Mouse (Mus musculus) embryonic fibroblast, embryonic 13.5 days (primary cell): ENCODE measurements around the gene Vcpkmt. TPM values are rescaled to one million over a fixed set of nuclear protein-coding genes. Genes with fewer than 3 reads are reported as not detected.

Experiments
- H3K27ac ChIP-seq: 2 replicates; pipeline ENCODE4 v1.5.1; 2012; ENCODE audit warnings: low read length, control low read depth, inconsistent platforms; ENCODE audit not compliant: insufficient read depth
- H3K4me1 ChIP-seq: 2 replicates; pipeline ENCODE4 v1.6.1; 2011; ENCODE audit warnings: low read length; ENCODE audit not compliant: control insufficient read depth, insufficient read depth
- H3K4me3 ChIP-seq: 2 replicates; pipeline ENCODE4 v1.5.1; 2011; ENCODE audit warnings: mild to moderate bottlenecking, control low read depth, low read length; ENCODE audit not compliant: insufficient read depth
- CTCF ChIP-seq: IDR thresholded peaks from 2 replicates; pipeline ENCODE4 v1.5.1; 2011; ENCODE audit warnings: mild to moderate bottlenecking, control low read depth, low read length, moderate library complexity, borderline replicate concordance; ENCODE audit not compliant: insufficient read depth
- POLR2A ChIP-seq: IDR thresholded peaks from 2 replicates; pipeline ENCODE4 v1.6.1; 2011; ENCODE audit warnings: low read depth, mild to moderate bottlenecking, control low read depth, low read length, moderate library complexity
- polyA plus RNA-seq: library from polyadenylated mRNA; stranded (reverse); fragments of >200 nt; gene quantifications from 2 replicates; pipeline ENCODE4 v1.2.4, GENCODE M21; 2011; ENCODE audit warnings: low read depth; ENCODE audit not compliant: missing spikeins, insufficient read length

The Vcpkmt gene
- polyA plus RNA-seq, 1 experiment = 14.5 TPM

- peaks cover 23% of the 10 kb centered on the region for H3K4me1 ChIP-seq
Observed at GRCm38 (mm10) chr12:69539353-69539752, 43.5 kb downstream of the Vcpkmt start.

GRCm38 (mm10) chr12:69538362-69538950 lies 44.4 kb downstream of the Vcpkmt start:
- peaks cover 23% of the 10 kb centered on the region for H3K4me1 ChIP-seq
- peak overlapping the region; percentile 98 for H3K27ac ChIP-seq
- TF ChIP-seq CTCF = no peak
- TF ChIP-seq POLR2A = no peak
- no peak overlapping the region for H3K4me3 ChIP-seq

More at GRCm38 (mm10) chr12:69539353-69539752, 43.5 kb downstream of the Vcpkmt start:
- Histone ChIP-seq H3K27ac (peak overlapping the region; percentile 98), H3K4me3 (no peak overlapping the region)
- TF ChIP-seq CTCF = no peak
- TF ChIP-seq POLR2A = no peak; the same call in 1 of the 2 replicates

GRCm38 (mm10) chr12:69537675-69538361 lies 45.0 kb downstream of the Vcpkmt start:
- no peak overlapping the region for H3K4me3 ChIP-seq
- peak; percentile 25; the same call in 1 of the 2 replicates for TF ChIP-seq POLR2A
- TF ChIP-seq CTCF = no peak
- peaks cover 23% of the 10 kb centered on the region for H3K4me1 ChIP-seq
- H3K27ac ChIP-seq = peak overlapping the region; percentile 98

GRCm38 (mm10) chr12:69537243-69537674 lies 45.6 kb downstream of the Vcpkmt start:
- Histone ChIP-seq H3K27ac (peak overlapping the region; percentile 98), H3K4me3 (no peak overlapping the region)
- TF ChIP-seq POLR2A = peak; percentile 77
- TF ChIP-seq CTCF = no peak

GRCm38 (mm10) chr12:69536616-69537242 lies 46.1 kb downstream of the Vcpkmt start:
- H3K4me1 ChIP-seq = peaks cover 21% of the 10 kb centered on the region
- H3K27ac ChIP-seq = peak overlapping the region; percentile 98
- TF ChIP-seq POLR2A = no peak
- no peak for TF ChIP-seq CTCF
- no peak overlapping the region for H3K4me3 ChIP-seq

More at GRCm38 (mm10) chr12:69537243-69537674, 45.6 kb downstream of the Vcpkmt start:
- peaks cover 21% of the 10 kb centered on the region for H3K4me1 ChIP-seq

- no peak overlapping the region for H3K27ac ChIP-seq
- TF ChIP-seq CTCF = no peak
- TF ChIP-seq POLR2A = no peak
- no peak overlapping the region for H3K4me3 ChIP-seq
- H3K4me1 ChIP-seq = peaks cover 6% of the 10 kb centered on the region; the same call in 1 of the 2 replicates
Observed at GRCm38 (mm10) chr12:69533237-69533636, 49.6 kb downstream of the Vcpkmt start.

- Histone ChIP-seq H3K4me3 (no peak overlapping the region), H3K4me1 (peaks cover 5% of the 10 kb centered on the region; the same call in 1 of the 2 replicates), H3K27ac (no peak overlapping the region)
- TF ChIP-seq CTCF (no peak), POLR2A (no peak)
Observed at GRCm38 (mm10) chr12:69532530-69532929, 50.3 kb downstream of the Vcpkmt start.

- TF ChIP-seq CTCF (no peak), POLR2A (no peak)
- H3K27ac ChIP-seq = no peak overlapping the region
Observed at GRCm38 (mm10) chr12:69532091-69532490, 50.7 kb downstream of the Vcpkmt start.

GRCm38 (mm10) chr12:69529694-69530403 lies 53.0 kb downstream of the Vcpkmt start:
- H3K4me1 ChIP-seq = no peaks in the 10 kb centered on the region
- no peak overlapping the region for H3K27ac ChIP-seq
- H3K4me3 ChIP-seq = no peak overlapping the region
- TF ChIP-seq CTCF (no peak), POLR2A (no peak)

More at GRCm38 (mm10) chr12:69532091-69532490, 50.7 kb downstream of the Vcpkmt start:
- Histone ChIP-seq H3K4me3 (no peak overlapping the region), H3K4me1 (peaks cover 5% of the 10 kb centered on the region; the same call in 1 of the 2 replicates)
